Comparison of ENCODE assay signal across 30 mouse cellular contexts in the genomic region with DNA sequence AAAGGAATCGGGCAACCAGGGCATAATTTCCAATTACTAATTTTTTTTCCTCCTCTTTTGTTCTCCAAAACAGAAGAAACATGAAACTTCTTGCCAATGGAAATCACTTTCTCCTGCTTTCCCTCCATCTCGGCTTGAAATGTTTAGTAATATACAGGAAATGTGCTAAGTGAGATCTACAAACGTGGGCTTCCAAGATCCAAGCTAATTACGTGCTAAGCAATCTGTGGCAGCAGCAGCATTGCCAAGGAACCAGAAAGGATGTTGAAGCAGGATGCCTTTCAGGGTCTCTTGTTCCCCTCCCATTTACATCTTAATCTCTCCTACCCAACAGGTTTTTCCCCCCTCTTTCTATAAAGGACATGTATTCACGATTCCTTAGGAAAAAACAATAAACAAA.
DNase-seq lines count a peak whose midpoint lies in the region; ATAC-seq and TF ChIP-seq lines count a peak whose summit lies in the region.
"Had no signal": no experiment of that assay in that cellular context is flagged by ENCODE, and none has a peak within 500 bp of the region (broad histone marks: within the 10 kb centered on the region; RNA-seq: fewer than 3 reads in every experiment).

No protein-coding gene starts in this region.

- H3K36me3 ChIP-seq in forebrain, postnatal 0 days (ENCODE audit: insufficient read depth): no peaks in the 10 kb centered on the region
- H3K36me3 ChIP-seq in forebrain, embryonic 11.5 days (ENCODE audit: control insufficient read depth, insufficient read depth, low read length): no peaks in the 10 kb centered on the region
- H3K36me3 ChIP-seq: embryonic facial prominence, embryonic 12.5 days; heart, embryonic 12.5 days; hindbrain, embryonic 13.5 days; limb, embryonic 15.5 days; liver, embryonic 13.5 days had no signal

- no peaks in the 10 kb centered on the region for H3K9me3 ChIP-seq in forebrain, postnatal 0 days (ENCODE audit: low read length)
- H3K9me3 ChIP-seq in forebrain, embryonic 11.5 days (ENCODE audit: control insufficient read depth, low read length): no peaks in the 10 kb centered on the region
- H3K9me3 ChIP-seq: embryonic facial prominence, embryonic 12.5 days; heart, embryonic 12.5 days; hindbrain, embryonic 13.5 days; limb, embryonic 15.5 days; liver, embryonic 13.5 days had no signal

- H3K27me3 ChIP-seq in forebrain, postnatal 0 days (ENCODE audit: insufficient read depth, low read length): no peaks in the 10 kb centered on the region
- no peaks in the 10 kb centered on the region for H3K27me3 ChIP-seq in forebrain, embryonic 11.5 days (ENCODE audit: control insufficient read depth, insufficient read depth, low read length)
- H3K27me3 ChIP-seq: embryonic facial prominence, embryonic 12.5 days; heart, embryonic 12.5 days; hindbrain, embryonic 13.5 days; limb, embryonic 15.5 days; liver, embryonic 13.5 days had no signal

- DNase-seq in forebrain, postnatal 0 days: peak; percentile 80
- no peak for DNase-seq in forebrain, embryonic 11.5 days (ENCODE audit: low spot score)
- DNase-seq in left cerebral cortex, postnatal 14 days (ENCODE audit: low spot score in 2 of 2): peak; percentile 27 to 56
- no peak for DNase-seq in left cerebral cortex, postnatal 36 days (ENCODE audit: low spot score in 2 of 2)
- DNase-seq in right cerebral cortex, postnatal 4 days: peak; percentile 16
- DNase-seq in right cerebral cortex, adult 2 months (ENCODE audit: low spot score in 2 of 2): no peak
- DNase-seq in telencephalon, adult 2 months (ENCODE audit: low read depth, low spot score): peak; percentile 19
- no peak for DNase-seq in thymus, postnatal 14 days
- DNase-seq: adrenal gland, postnatal 25 days; B cell, adult 2 months; cerebellum, adult 9-10 months; cerebellum, postnatal 36 days; gastrocnemius, postnatal 25 days; heart, adult 18-20 months; heart, postnatal 4 days; kidney, adult 8-10 months; kidney, postnatal 4 days; left cerebral cortex, postnatal 4 days; liver, embryonic 13.5 days; lung, adult 2 months; midbrain, embryonic 14.5 days had no signal

- WGBS in forebrain, postnatal 0 days: 33% methylated on average over 5 of the region's 5 CpGs
- WGBS in forebrain, embryonic 11.5 days: 65% methylated on average over 5 of the region's 5 CpGs

- H3K4me3 ChIP-seq in forebrain, postnatal 0 days (ENCODE audit: low read depth, low read length): no peak overlapping the region
- no peak overlapping the region for H3K4me3 ChIP-seq in forebrain, embryonic 11.5 days (ENCODE audit: low read depth, low read length)
- H3K4me3 ChIP-seq: embryonic facial prominence, embryonic 12.5 days; heart, embryonic 12.5 days; hindbrain, embryonic 13.5 days; left cerebral cortex, adult 2 months; limb, embryonic 15.5 days; liver, embryonic 13.5 days had no signal

- peak; percentile 50; the same call in 1 of the 2 replicates for ATAC-seq in forebrain, postnatal 0 days
- ATAC-seq in forebrain, embryonic 11.5 days (replicated peaks; ENCODE audit: low FRiP score): no peak
- ATAC-seq: intestine, embryonic 16.5 days had no signal

- no peak overlapping the region for H3K27ac ChIP-seq in forebrain, postnatal 0 days (ENCODE audit: low read depth, low read length)
- no peak overlapping the region for H3K27ac ChIP-seq in forebrain, embryonic 11.5 days (ENCODE audit: low read depth, low read length)
- H3K27ac ChIP-seq: embryonic facial prominence, embryonic 12.5 days; hindbrain, embryonic 13.5 days; kidney, postnatal 0 days; left cerebral cortex, adult 2 months; limb, embryonic 15.5 days; liver, embryonic 13.5 days; macrophage; stomach, postnatal 0 days had no signal

- no peaks in the 10 kb centered on the region for H3K4me1 ChIP-seq in forebrain, postnatal 0 days (ENCODE audit: insufficient read depth)
- H3K4me1 ChIP-seq in forebrain, embryonic 11.5 days (replicated peaks; ENCODE audit: control insufficient read depth, insufficient read depth, low read length): no peaks in the 10 kb centered on the region
- H3K4me1 ChIP-seq: heart, embryonic 12.5 days; hindbrain, embryonic 13.5 days; limb, embryonic 15.5 days; liver, embryonic 13.5 days had no signal

- TF ChIP-seq CTCF in forebrain, postnatal 0 days (IDR thresholded peaks at IDR 0.05; ENCODE audit: low read depth): no peak

- intact Hi-C loops in left cerebral cortex, postnatal 14 days (cut with DNase I): no loop called here
- intact Hi-C loops in left cerebral cortex, postnatal 36 days (cut with DNase I): no loop called here

- no peak overlapping the region for H3K4me2 ChIP-seq in forebrain, postnatal 0 days (ENCODE audit: low read depth)
- H3K4me2 ChIP-seq in forebrain, embryonic 11.5 days (ENCODE audit: low read depth, low read length, severe bottlenecking): no peak overlapping the region
- H3K4me2 ChIP-seq: embryonic facial prominence, embryonic 12.5 days; heart, embryonic 12.5 days; hindbrain, embryonic 13.5 days; limb, embryonic 15.5 days; liver, embryonic 13.5 days had no signal

- H3K9ac ChIP-seq in forebrain, postnatal 0 days: no peak overlapping the region
- H3K9ac ChIP-seq in forebrain, embryonic 11.5 days (ENCODE audit: low read length): no peak overlapping the region
- H3K9ac ChIP-seq: embryonic facial prominence, embryonic 12.5 days; heart, embryonic 12.5 days; hindbrain, embryonic 13.5 days; limb, embryonic 15.5 days; liver, embryonic 13.5 days had no signal

Comparison
In these comparisons a context has a peak if more than half of its experiments do, and no peak if none do; other contexts are left out.
1. DNase-seq: peak in forebrain, postnatal 0 days (single experiment), left cerebral cortex, postnatal 14 days (2 of 2), right cerebral cortex, postnatal 4 days (single experiment) and telencephalon, adult 2 months (single experiment); none in forebrain, embryonic 11.5 days (single experiment), left cerebral cortex, postnatal 36 days (0 of 2), right cerebral cortex, adult 2 months (0 of 2) and thymus, postnatal 14 days (single experiment).